In the genomic region with DNA sequence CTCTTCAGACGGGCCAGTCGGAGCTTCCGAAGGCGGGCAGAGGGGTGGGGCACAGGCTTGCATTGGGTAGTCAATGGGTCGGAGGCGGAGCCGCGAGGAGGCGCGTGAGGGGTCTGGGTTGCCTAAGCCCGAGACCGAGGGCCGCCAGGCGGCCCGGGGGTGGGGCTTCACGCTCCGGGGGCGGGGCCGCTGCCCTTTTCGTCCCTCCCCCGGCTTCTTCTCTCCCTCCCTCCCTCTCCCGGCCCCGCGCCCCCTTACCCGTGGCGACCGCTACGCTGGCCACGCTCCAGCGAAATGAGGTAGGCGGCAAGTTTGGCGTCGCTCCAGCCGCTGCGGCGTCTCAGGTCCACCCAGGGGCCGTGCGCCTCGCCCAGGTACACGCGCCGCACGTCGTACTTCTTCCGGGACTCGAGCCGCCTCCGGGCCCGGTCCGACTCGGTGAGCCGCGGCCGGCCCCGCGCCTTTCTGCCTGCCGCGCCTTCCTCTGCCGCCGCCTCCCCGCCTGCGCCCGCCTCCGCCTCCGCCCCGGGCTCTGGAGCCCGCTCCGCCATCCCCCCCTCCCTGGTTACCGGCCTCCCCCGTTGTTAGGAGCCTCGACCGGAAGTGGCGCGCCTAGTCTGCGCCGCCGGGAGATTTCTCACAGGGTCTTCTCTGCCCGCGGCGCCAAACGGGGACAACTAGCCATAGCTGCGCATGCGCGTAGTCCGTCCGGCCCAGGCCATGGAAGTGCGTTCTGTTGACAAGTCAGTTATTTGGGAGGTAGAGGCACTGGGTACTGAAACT, we compare ENCODE assay signal across 8 mouse cellular contexts. TPM values are rescaled to one million over a fixed set of nuclear protein-coding genes. Genes with fewer than 3 reads are reported as not detected.
A peak's percentile ranks its signal among the peaks of the same experiment; 100 is the strongest.
DNase-seq lines count a peak whose midpoint lies in the region; ATAC-seq lines count a peak whose summit lies in the region.

A gene (minus strand): TSS at position 469 of the 783 bp plus-strand sequence.
A gene (minus strand): TSS at position 586 of the 783 bp plus-strand sequence.

- intact Hi-C loops in left cerebral cortex, postnatal 10 days (cut with DNase I), result no loop called here

- peak; percentile 86 for ATAC-seq in inflammation-experienced regulatory T-cells, adult 6 months
- peak; percentile 95 for ATAC-seq in megakaryocyte-erythroid progenitor cell, adult 5-6 weeks (replicated peaks; ENCODE audit: low FRiP score, low TSS enrichment, poor library complexity, severe bottlenecking)

- DNase-seq in adipocyte (ENCODE audit: low spot score), result peak; percentile 98
- DNase-seq in embryo, embryonic 10 days (ENCODE audit: low spot score), result peak; percentile 98
- DNase-seq in gastrocnemius, postnatal 10 days, result peak; percentile 98
- peak; percentile 97 to 99 for DNase-seq in left cerebral cortex, postnatal 10 days (ENCODE audit: extremely low spot score in 1 of 2, low spot score in 2 of 2)
- peak; percentile 97 for DNase-seq in right cerebral cortex, postnatal 25 days
- DNase-seq in urinary bladder, postnatal 4 days (ENCODE audit: low spot score in 2 of 2), result peak; percentile 95 to 98

RNA-seq across cellular contexts. Expression of the first gene that starts in this region (rescaled TPM):
- total RNA-seq in gastrocnemius, postnatal 10 days (2021), result not detected
- not detected for polyA plus RNA-seq in inflammation-experienced regulatory T-cells, adult 6 months (2017; shearing (Covaris generic))
- total RNA-seq in left cerebral cortex, postnatal 10 days (2021), result under 1 TPM; 0.85 to 0.94 TPM
- total RNA-seq in megakaryocyte-erythroid progenitor cell, adult 5-6 weeks (2014; fragmentation: Nextera tagmentation), result not detected in 2 replicates
- total RNA-seq in megakaryocyte-erythroid progenitor cell, adult 5-6 weeks (2017), result not detected in 2 replicates

RNA-seq across cellular contexts. Expression of the second gene that starts in this region (rescaled TPM):
- 1 to 10 TPM; 3.1 to 4.6 TPM for total RNA-seq in gastrocnemius, postnatal 10 days (2021)
- polyA plus RNA-seq in inflammation-experienced regulatory T-cells, adult 6 months (2017; shearing (Covaris generic)), result 1 to 10 TPM; 2.9 to 7.0 (median 6.5) TPM
- total RNA-seq in left cerebral cortex, postnatal 10 days (2021), result 10 to 100 TPM; 20.7 to 20.8 TPM
- total RNA-seq in megakaryocyte-erythroid progenitor cell, adult 5-6 weeks (2014; fragmentation: Nextera tagmentation), result 10.0 and 11.0 TPM in 2 replicates
- total RNA-seq in megakaryocyte-erythroid progenitor cell, adult 5-6 weeks (2017), result 4.2 and 9.0 TPM in 2 replicates

Comparison
In these comparisons a context has a peak if more than half of its experiments do, and no peak if none do; other contexts are left out.
1. Peak in every context shown above with its lines: DNase-seq and ATAC-seq.